Mouse (Mus musculus) gastrocnemius, adult 18-20 months (tissue): ENCODE measurements around the gene Olfr406. TPM values are rescaled to one million over a fixed set of nuclear protein-coding genes. Genes with fewer than 3 reads are reported as not detected.

Experiments
- DNase-seq: peaks from one replicate; pipeline ENCODE4 v3.0.0; 2021; ENCODE audit warnings: low spot score
- long read RNA-seq, 2 experiments: library from polyadenylated mRNA; stranded (forward); transcript quantifications; one replicate each; pipeline ENCODE4 v2.0.0; 2021
- total RNA-seq, 2 experiments: library from RNA; stranded (reverse); gene quantifications; 2 replicates each; pipeline ENCODE4 v1.2.3; 2021

Gene Olfr406
- not detected for total RNA-seq
- long read RNA-seq, experiment 1, result 0 reads
- long read RNA-seq, experiment 2, result 0 reads

- no peak for DNase-seq
These were observed at the start of gene Olfr406 for GRCm38 (mm10) chr11:74259508-74259907. TSS of gene Olfr406 (plus strand) at chr11:74259808.

- DNase-seq, result no peak
These were observed 48.3 kb upstream of the Olfr406 start, which contains the start of gene Olfr43 for GRCm38 (mm10) chr11:74211279-74211678. TSS of gene Olfr43 (minus strand) at chr11:74211379.

- DNase-seq, result no peak
These were observed 18.4 kb upstream of the Olfr406 start for GRCm38 (mm10) chr11:74241201-74241600.

GRCm38 (mm10) chr11:74283436-74283835 is 23.8 kb downstream of the Olfr406 start, which contains the start of gene Olfr59:
TSS of gene Olfr59 (plus strand) at chr11:74283736.
- DNase-seq, result no peak

- no peak for DNase-seq
These were observed 27.6 kb downstream of the Olfr406 start for GRCm38 (mm10) chr11:74287256-74287655.

Other genes with a start within 250 kb of the Olfr406 start
- not detected for gene Olfr139, start 203.3 kb upstream of the Olfr406 start, total RNA-seq
- gene Olfr399, start 203.2 kb upstream of the Olfr406 start, total RNA-seq, result not detected
- not detected for gene Zfp616, start 189.9 kb upstream of the Olfr406 start, total RNA-seq
- gene Olfr401, start 146.1 kb upstream of the Olfr406 start, total RNA-seq, result not detected
- gene Olfr402, start 106.3 kb upstream of the Olfr406 start, total RNA-seq, result not detected
- not detected for gene Olfr403, start 73.6 kb upstream of the Olfr406 start, total RNA-seq
- not detected for gene Olfr43, start 48.4 kb upstream of the Olfr406 start, total RNA-seq
- gene Olfr59, start 23.9 kb downstream of the Olfr406 start, total RNA-seq, result not detected
- gene Olfr410, start 78.2 kb downstream of the Olfr406 start, total RNA-seq, result not detected
- gene Olfr411, start 92.8 kb downstream of the Olfr406 start, total RNA-seq, result not detected
- not detected for gene Olfr412, start 102.3 kb downstream of the Olfr406 start, total RNA-seq